Mouse (Mus musculus) spleen, adult 18-20 months (tissue): ENCODE results near the gene Vmp1.

Experiments
- DNase-seq, 2 experiments: peaks; one replicate each; pipeline ENCODE4 v3.0.0; 2022; ENCODE audit warnings: mixed read lengths in 2 of 2

Gene Vmp1

GRCm38 (mm10) chr11:86558258-86558657, 125.4 kb downstream of the Vmp1 start:
- no peak for DNase-seq

- DNase-seq: no peak
Measured at GRCm38 (mm10) chr11:86553525-86553924, 130.1 kb downstream of the Vmp1 start.

- peak in 1 of 2 experiments; percentile 25 for DNase-seq
Measured at GRCm38 (mm10) chr11:86547412-86547811, 136.2 kb downstream of the Vmp1 start.

- no peak for DNase-seq
Measured at GRCm38 (mm10) chr11:86545556-86545955, 138.1 kb downstream of the Vmp1 start.

- peak; percentile 93 to 97 for DNase-seq
Measured at GRCm38 (mm10) chr11:86544639-86545299, 138.9 kb downstream of the Vmp1 start, which contains the start of the genes Rps6kb1 and Tubd1. Gene Rps6kb1 (minus strand): TSS chr11:86544805. Gene Tubd1 (plus strand): TSS chr11:86544991.

- DNase-seq: no peak
Measured at GRCm38 (mm10) chr11:86543960-86544638, 139.5 kb downstream of the Vmp1 start.

- no peak for DNase-seq
Measured at GRCm38 (mm10) chr11:86542851-86543250, 140.8 kb downstream of the Vmp1 start.

GRCm38 (mm10) chr11:86540476-86540845, 143.2 kb downstream of the Vmp1 start:
- DNase-seq: no peak

GRCm38 (mm10) chr11:86539716-86540475, 143.7 kb downstream of the Vmp1 start:
- DNase-seq: no peak

GRCm38 (mm10) chr11:86538786-86539185, 144.8 kb downstream of the Vmp1 start:
- DNase-seq: no peak

- DNase-seq: no peak
Measured at GRCm38 (mm10) chr11:86534201-86534910, 149.3 kb downstream of the Vmp1 start.
